Mouse (Mus musculus): Measurements from ENCODE around the gene Mep1a. TPM values are rescaled to one million over a fixed set of nuclear protein-coding genes. Genes with fewer than 3 reads are reported as not detected.

The Mep1a gene
- polyA plus RNA-seq, 1 experiment from 2014 or later = 0.06 TPM

DNA sequence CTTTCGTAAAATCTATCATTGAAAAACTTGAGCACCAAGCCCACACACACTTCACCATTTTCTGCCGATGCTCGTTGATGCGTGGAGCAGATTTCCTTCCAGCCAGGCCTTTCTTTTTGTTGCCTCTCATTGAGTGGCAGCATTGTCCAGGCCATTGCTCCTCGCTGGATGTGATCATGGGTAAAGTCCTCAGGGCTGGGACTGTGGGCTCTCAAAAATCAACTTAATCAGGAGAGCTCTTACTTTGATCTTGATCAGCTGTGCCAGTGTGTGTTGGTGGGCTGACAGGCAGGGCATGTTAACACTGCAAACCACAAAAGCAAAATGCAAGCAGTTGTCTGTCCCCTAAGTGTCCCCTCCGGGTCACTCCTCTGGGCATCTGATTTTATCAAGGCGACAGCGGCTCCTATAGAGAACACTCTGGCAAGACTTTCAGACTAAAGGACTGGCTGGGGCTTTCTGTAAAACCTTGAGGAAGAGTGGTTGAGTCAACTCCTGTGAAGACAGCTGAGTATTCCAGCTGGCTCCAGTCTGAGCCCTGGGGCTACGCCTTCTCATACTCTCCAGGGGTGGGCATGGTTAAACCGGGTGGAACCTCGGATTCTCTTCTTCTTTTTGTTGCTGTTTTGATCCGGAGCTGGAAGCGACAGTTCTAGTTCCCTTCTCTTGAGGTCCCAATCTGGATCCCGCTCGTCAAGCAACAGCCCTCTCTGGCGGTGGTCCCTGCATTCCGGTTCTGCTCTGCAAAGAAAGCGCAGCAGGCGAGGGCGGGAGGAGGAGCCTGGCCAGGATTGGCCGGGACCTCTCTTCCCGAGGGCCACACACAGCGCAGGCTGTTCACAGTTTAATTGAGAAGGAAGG, 32.0 kb upstream of the Mep1a start:
- Histone ChIP-seq H3K9me3 (ENCODE audit: low read length) (no peaks in the 10 kb centered on the region), H3K4me3 (ENCODE audit: low read depth, low read length) (peak overlapping the region; percentile 2; the same call in 1 of the 2 replicates), H3K4me2 (ENCODE audit: low read depth, low read length) (peak overlapping the region; percentile 54), H3K27me3 (ENCODE audit: insufficient read depth, low read length) (no peaks in the 10 kb centered on the region), H3K36me3 (replicated peaks; ENCODE audit: insufficient read depth, low read length) (no peaks in the 10 kb centered on the region), H3K4me1 (ENCODE audit: insufficient read depth) (no peaks in the 10 kb centered on the region), H3K27ac (ENCODE audit: low read depth) (no peak overlapping the region), H3K9ac (replicated peaks) (peak overlapping the region; percentile 23; the same call in 1 of the 2 replicates)
- DNase-seq = peak; percentile 50
- peak; percentile 53 for ATAC-seq
- TF ChIP-seq EP300 (IDR thresholded peaks at IDR 0.05; ENCODE audit: low read depth) (no peak), CTCF (IDR thresholded peaks at IDR 0.05; ENCODE audit: low read depth) (0 out of 2 replicates have a peak, but pooled peaks have one; percentile 12)
- WGBS (ENCODE audit: insufficient replicate concordance) = 23% methylated on average over 23 of the region's 23 CpGs

DNA sequence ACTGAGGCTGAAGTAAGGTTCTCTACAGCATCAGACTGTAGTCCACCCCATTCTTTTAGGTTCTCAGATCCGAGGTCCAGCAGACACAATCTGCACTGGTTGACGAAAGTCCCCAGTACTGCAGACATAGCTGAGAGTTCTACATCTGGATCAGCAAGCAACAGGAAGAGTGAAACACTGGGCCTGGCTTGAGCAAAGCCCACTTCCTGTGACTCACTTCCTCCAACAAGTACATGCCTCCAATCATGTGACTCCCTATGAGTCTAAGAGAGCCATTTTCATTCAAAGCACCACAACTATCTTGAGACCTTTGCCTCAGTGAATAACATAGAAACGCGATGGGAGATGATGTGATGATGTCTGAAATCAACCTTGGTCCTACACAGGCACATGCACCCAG, 28.6 kb upstream of the Mep1a start:
- Histone ChIP-seq H3K4me3 (ENCODE audit: low read depth, low read length) (no peak overlapping the region), H3K36me3 (replicated peaks; ENCODE audit: insufficient read depth, low read length) (no peaks in the 10 kb centered on the region), H3K27ac (ENCODE audit: low read depth) (no peak overlapping the region), H3K9ac (replicated peaks) (no peak overlapping the region), H3K4me1 (ENCODE audit: insufficient read depth) (no peaks in the 10 kb centered on the region), H3K27me3 (ENCODE audit: insufficient read depth, low read length) (no peaks in the 10 kb centered on the region), H3K9me3 (ENCODE audit: low read length) (no peaks in the 10 kb centered on the region), H3K4me2 (ENCODE audit: low read depth, low read length) (no peak overlapping the region)
- no peak for TF ChIP-seq CTCF (IDR thresholded peaks at IDR 0.05; ENCODE audit: low read depth)
- TF ChIP-seq EP300 (IDR thresholded peaks at IDR 0.05; ENCODE audit: low read depth) = no peak
- 83% methylated on average over 4 of the region's 4 CpGs for WGBS (ENCODE audit: insufficient replicate concordance)
- DNase-seq = no peak
- ATAC-seq = no peak

DNA sequence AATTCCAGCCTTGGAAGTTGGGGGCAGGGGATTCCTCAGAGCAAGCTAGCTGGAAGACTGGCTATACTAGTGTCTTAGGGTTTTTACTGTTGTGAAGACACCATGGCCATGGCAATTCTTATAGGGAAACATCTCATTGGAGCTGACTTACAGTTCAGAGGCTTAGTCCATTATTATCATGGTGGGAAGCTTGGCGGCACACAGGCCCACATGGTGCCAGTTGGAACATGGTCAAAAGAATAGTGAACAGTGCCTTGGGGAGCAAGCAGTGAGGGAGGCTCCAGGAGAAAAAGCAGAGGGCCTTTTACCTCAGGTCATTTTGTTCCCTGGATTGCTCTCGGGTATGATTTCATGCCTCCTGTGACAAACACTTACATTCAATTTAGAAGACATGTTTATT, 27.9 kb upstream of the Mep1a start:
- Histone ChIP-seq H3K27me3 (ENCODE audit: insufficient read depth, low read length) (no peaks in the 10 kb centered on the region), H3K4me2 (ENCODE audit: low read depth, low read length) (no peak overlapping the region), H3K4me1 (ENCODE audit: insufficient read depth) (no peaks in the 10 kb centered on the region), H3K4me3 (ENCODE audit: low read depth, low read length) (no peak overlapping the region), H3K9ac (replicated peaks) (no peak overlapping the region), H3K27ac (ENCODE audit: low read depth) (no peak overlapping the region), H3K9me3 (ENCODE audit: low read length) (no peaks in the 10 kb centered on the region), H3K36me3 (replicated peaks; ENCODE audit: insufficient read depth, low read length) (no peaks in the 10 kb centered on the region)
- DNase-seq = no peak
- 79% methylated on average over 2 of the region's 2 CpGs for WGBS (ENCODE audit: insufficient replicate concordance)
- no peak for ATAC-seq
- TF ChIP-seq CTCF (IDR thresholded peaks at IDR 0.05; ENCODE audit: low read depth) = no peak
- no peak for TF ChIP-seq EP300 (IDR thresholded peaks at IDR 0.05; ENCODE audit: low read depth)

DNA sequence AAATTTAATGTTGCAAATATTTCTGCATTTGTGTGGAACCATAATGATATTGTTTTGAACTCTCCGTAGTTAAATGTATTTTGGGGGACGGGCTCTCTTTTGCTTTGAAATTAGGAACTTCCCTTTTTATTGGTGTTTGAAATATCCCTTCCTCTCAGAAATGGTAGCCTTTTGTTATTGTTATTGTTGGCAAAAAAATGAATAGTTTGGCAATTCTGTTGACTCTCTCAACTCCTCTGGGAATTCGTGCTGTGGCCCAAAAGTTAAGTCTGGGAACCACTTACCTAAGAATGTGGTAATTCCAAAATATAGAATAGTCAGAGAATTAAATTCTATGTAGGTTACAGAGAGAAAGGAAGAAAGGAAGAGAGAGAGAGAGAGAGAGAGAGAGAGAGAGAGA, 17.6 kb upstream of the Mep1a start:
- no peak overlapping the region for H3K9ac ChIP-seq (replicated peaks)
- H3K4me2 ChIP-seq (ENCODE audit: low read depth, low read length) = no peak overlapping the region
- no peaks in the 10 kb centered on the region for H3K36me3 ChIP-seq (replicated peaks; ENCODE audit: insufficient read depth, low read length)
- no peaks in the 10 kb centered on the region for H3K27me3 ChIP-seq (ENCODE audit: insufficient read depth, low read length)
- 56% methylated on average over 3 of the region's 3 CpGs for WGBS (ENCODE audit: insufficient replicate concordance)
- no peaks in the 10 kb centered on the region for H3K4me1 ChIP-seq (ENCODE audit: insufficient read depth)
- TF ChIP-seq EP300 (IDR thresholded peaks at IDR 0.05; ENCODE audit: low read depth) (no peak), CTCF (IDR thresholded peaks at IDR 0.05; ENCODE audit: low read depth) (no peak)
- H3K27ac ChIP-seq (ENCODE audit: low read depth) = no peak overlapping the region
- H3K9me3 ChIP-seq (ENCODE audit: low read length) = no peaks in the 10 kb centered on the region
- ATAC-seq (no peak), DNase-seq (no peak)
- no peak overlapping the region for H3K4me3 ChIP-seq (ENCODE audit: low read depth, low read length)

DNA sequence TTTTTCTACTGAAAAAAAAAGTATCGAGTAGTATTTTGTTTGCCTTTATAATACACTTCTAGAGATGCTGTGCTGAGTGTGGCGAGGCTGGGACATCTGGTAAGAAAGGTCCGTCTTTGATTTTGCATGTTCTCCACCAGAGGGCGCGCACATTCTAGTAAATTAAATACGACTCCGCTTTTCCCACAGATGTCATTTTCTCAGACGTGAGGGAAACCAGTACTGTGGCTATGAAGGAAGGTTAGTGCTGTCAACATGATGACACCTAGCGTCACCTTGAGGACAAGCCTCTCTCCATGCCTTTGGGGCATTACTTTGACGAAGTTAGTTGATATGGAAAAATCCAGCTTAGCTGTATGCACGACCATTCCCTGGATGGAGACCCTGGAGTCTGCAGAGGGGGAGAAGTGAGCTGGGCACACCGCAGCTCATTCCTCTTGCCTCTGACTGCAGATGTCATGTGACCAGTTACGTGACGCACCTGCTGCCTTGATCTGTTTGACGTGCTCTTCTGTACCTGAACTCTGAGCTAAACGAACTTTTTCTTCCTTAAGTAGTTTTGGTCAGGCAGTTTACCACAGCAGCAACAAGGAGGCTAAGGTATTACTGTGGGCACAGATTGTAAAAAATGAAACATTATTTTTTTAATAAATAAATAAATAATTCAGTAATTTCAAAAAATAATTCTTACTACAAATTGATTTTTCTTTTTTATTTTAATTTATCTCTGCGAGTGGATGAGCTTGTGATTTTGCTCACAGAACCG, 16.2 kb upstream of the Mep1a start:
- no peak overlapping the region for H3K4me2 ChIP-seq (ENCODE audit: low read depth, low read length)
- H3K4me1 ChIP-seq (ENCODE audit: insufficient read depth) = no peaks in the 10 kb centered on the region
- WGBS (ENCODE audit: insufficient replicate concordance) = 26% methylated on average over 18 of the region's 18 CpGs
- DNase-seq (peak; percentile 73), ATAC-seq (peak; percentile 76)
- no peak overlapping the region for H3K9ac ChIP-seq (replicated peaks)
- H3K27ac ChIP-seq (ENCODE audit: low read depth) = no peak overlapping the region
- H3K4me3 ChIP-seq (ENCODE audit: low read depth, low read length) = no peak overlapping the region
- H3K36me3 ChIP-seq (replicated peaks; ENCODE audit: insufficient read depth, low read length) = no peaks in the 10 kb centered on the region
- no peaks in the 10 kb centered on the region for H3K27me3 ChIP-seq (ENCODE audit: insufficient read depth, low read length)
- TF ChIP-seq CTCF (IDR thresholded peaks at IDR 0.05; ENCODE audit: low read depth) = peak; percentile 84
- no peak for TF ChIP-seq EP300 (IDR thresholded peaks at IDR 0.05; ENCODE audit: low read depth)
- H3K9me3 ChIP-seq (ENCODE audit: low read length) = peaks cover 4% of the 10 kb centered on the region; the same call in 1 of the 2 replicates

DNA sequence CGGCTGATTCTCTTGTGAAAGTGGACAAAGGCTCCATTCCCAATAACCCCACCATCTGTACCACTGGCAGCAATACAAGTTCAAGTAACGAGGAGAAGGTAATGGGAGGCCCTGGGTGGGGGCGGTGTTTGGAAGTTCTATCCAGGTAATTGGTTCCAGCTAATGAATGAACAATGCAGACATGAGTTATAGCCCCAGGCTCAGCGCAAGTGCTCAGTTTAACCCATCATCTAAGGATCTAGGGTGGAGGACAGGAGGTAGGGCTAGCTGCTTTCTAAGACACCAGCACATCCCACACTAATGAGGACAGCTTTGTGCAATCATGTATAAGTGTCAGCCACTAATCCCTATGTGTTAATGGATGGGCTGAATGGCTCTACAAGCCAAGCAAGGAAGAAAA, 8.2 kb upstream of the Mep1a start:
- Histone ChIP-seq H3K9ac (replicated peaks) (no peak overlapping the region), H3K4me2 (ENCODE audit: low read depth, low read length) (no peak overlapping the region), H3K4me3 (ENCODE audit: low read depth, low read length) (no peak overlapping the region), H3K9me3 (ENCODE audit: low read length) (peaks cover 4% of the 10 kb centered on the region; the same call in 1 of the 2 replicates), H3K27ac (ENCODE audit: low read depth) (no peak overlapping the region), H3K27me3 (ENCODE audit: insufficient read depth, low read length) (no peaks in the 10 kb centered on the region), H3K4me1 (ENCODE audit: insufficient read depth) (no peaks in the 10 kb centered on the region), H3K36me3 (replicated peaks; ENCODE audit: insufficient read depth, low read length) (no peaks in the 10 kb centered on the region)
- no peak for DNase-seq
- 72% methylated on average over 4 of the region's 4 CpGs for WGBS (ENCODE audit: insufficient replicate concordance)
- TF ChIP-seq EP300 (IDR thresholded peaks at IDR 0.05; ENCODE audit: low read depth) (no peak), CTCF (IDR thresholded peaks at IDR 0.05; ENCODE audit: low read depth) (no peak)
- ATAC-seq = no peak

Data from liver, postnatal 0 days (tissue).